Mouse (Mus musculus) neutrophil, adult 5-6 weeks (primary cell): Measurements from ENCODE around the gene Hist3h2ba. TPM values are rescaled to one million over a fixed set of nuclear protein-coding genes. Genes with fewer than 3 reads are reported as not detected.

Experiments used
- ATAC-seq: fragments of 151-379, 151-347 bp; 2 replicates; pipeline ENCODE4 v1.8.0; 2017; ENCODE audit warnings: mild to moderate bottlenecking, moderate TSS enrichment; ENCODE audit not compliant: insufficient number of reproducible peaks, poor library complexity, low FRiP score, severe bottlenecking; ENCODE audit errors: extremely low read depth
- total RNA-seq: library from RNA; stranded (forward); fragments of 200-1000 nt; gene quantifications from 2 replicates; pipeline ENCODE4 v1.2.3, GENCODE M21; 2017

Hist3h2ba gene
- total RNA-seq, 1 experiment from 2014 or later = 3.7 TPM

- ATAC-seq = no peak
Observed at GRCm38 (mm10) chr11:58979661-58980060, 30.9 kb downstream of the Hist3h2ba start.

GRCm38 (mm10) chr11:58980381-58980990 lies 31.8 kb downstream of the Hist3h2ba start:
- ATAC-seq = no peak

- ATAC-seq = peak; percentile 57
Observed at GRCm38 (mm10) chr11:58981541-58982447, 33.1 kb downstream of the Hist3h2ba start.

- ATAC-seq = peak; percentile 77
Observed at GRCm38 (mm10) chr11:58982471-58983097, 33.9 kb downstream of the Hist3h2ba start.

DNA sequence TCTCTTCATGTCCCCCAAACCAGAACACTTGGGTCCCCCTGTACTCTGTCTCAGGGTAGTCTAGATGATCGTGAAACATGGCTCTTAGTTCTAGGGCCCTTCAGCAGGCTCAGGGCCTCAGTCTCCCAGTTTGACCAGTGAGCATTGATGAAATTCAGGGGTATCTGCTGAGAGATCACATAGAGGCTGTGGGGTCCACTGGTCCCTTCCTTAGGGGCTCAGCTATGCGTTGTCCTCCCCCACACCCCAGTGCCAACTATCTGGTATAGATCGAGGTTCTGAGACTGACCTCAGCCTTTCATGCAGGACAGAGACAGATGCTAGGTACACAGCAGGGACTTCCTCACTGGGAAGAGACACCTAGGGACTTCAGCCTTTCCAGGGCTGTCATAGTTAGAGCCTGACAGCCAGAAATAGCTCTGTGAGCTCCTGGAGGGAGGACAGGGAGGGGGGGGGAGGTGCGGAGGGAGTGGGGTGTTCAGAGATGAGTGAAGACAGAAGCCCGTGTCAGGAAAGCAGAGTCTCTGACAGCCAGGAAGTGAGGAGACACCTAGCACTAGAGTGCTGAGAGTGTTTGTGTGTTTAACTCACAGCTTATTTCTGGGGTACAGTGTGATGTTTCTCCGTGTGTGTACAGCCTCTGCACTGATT lies 35.1 kb downstream of the Hist3h2ba start:
- ATAC-seq = no peak

DNA sequence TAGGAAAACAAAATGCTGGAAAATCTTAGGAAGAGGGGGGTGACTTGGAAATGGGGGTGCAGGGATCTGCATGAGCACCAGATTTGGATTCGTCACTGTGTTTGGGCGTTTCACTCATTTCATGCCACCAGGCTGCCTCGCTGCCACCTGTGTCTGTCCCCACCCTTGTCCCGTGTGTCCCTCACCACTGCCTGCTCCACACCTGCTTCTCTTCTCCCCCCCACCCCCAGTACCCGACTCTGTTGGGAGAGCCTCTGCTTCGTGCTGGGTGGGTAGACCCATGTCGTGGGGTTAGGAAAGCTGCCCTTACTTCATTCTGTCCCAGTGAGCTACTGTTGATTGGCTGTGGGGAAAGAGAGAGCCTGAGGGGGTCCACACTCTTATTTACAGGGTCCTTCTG lies 35.9 kb downstream of the Hist3h2ba start:
- no peak for ATAC-seq

DNA sequence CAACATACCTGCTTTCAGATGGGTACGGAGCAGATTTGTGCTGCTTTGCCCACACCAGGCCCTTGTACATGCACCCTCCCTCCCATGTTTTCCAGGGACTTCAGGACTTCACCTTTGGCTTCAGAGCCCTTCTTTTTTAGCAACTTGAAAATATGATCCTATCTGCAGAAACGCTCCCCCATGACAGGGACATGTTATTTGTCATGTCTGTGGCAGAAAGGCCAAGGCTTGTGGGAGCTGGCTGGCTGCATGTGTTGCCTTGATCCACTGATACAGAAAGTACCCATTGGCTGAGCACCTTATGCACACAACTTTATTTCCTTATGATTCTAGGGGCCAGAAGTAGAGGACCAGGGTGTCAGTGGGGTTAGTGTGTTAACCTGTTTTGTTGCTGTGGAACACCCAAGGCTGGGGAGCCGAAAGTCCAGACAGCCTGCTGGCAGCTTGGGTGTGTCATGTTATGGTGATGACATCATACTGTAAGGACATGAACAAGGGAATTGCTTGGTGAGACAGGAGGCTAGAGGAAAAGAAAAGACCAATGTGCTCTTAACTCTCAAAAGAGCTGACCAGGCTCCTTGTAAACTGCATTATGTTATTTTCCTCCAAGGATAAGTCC lies 36.7 kb downstream of the Hist3h2ba start:
- no peak for ATAC-seq

GRCm38 (mm10) chr11:58989166-58989565 lies 40.4 kb downstream of the Hist3h2ba start:
- no peak for ATAC-seq

DNA sequence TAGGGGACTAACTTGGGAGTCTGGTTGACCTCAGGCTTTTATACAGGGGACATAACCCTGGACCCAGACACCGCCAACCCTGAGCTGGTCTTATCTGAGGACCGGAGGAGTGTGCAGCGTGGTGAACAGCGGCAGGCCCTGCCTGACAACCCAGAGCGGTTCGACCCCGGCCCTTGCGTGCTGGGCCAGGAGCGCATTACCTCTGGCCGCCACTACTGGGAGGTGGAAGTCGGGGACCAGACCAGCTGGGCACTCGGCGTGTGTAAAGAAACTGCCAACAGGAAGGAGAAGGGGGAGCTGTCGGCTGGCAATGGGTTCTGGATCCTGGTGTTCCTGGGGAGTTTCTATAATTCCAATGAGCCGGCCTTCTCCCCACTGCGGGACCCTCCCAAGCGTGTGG lies 41.4 kb downstream of the Hist3h2ba start:
- ATAC-seq = no peak

DNA sequence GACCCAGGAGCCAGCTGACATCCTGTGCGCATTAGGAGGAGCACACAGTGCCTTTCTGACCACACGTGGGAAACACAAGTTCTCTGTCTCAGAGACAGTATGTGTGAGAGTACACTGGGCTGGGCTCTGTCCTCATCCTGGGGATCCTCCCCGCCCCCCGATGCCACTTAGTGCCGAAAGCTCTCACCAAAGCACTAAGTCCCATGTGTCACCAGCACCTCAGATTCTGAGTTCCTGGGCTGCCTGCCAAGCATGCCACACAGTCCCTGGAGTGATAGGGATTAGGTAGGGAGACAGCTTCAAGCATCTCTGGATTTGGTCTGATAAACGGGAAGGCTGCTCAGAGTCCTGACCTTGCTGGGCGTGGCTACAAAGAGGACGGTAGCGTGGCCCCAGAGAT lies 42.1 kb downstream of the Hist3h2ba start:
- ATAC-seq = no peak

- no peak for ATAC-seq
Observed at GRCm38 (mm10) chr11:58991911-58992310, 43.2 kb downstream of the Hist3h2ba start.

DNA sequence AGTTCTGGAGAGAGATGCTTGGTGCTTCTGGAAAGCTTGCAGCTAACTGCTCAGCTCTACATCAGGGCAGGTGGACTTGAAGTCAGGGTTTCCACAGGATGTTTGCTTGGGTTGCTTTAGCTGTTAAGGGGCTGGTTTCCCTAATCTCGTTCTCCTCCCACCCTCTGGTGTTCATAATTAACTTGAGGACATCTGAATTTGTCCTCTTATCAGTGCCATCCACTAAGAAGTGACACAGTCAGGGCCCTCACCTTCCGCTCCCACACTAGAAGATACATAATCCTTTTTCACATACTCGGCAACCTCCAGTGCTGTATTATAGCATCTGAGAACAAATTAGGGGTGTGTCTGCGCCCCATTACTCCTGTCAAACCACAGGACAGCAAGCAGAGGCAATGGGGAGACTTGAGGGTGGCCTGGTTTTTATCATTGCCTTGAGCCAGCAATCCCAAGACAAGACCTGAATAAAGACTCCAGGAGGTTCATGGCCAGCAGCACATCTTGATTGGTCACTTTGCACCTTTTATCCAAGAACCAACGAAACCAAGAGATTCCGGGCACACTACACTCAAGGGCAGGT lies 44.5 kb downstream of the Hist3h2ba start:
- no peak for ATAC-seq

DNA sequence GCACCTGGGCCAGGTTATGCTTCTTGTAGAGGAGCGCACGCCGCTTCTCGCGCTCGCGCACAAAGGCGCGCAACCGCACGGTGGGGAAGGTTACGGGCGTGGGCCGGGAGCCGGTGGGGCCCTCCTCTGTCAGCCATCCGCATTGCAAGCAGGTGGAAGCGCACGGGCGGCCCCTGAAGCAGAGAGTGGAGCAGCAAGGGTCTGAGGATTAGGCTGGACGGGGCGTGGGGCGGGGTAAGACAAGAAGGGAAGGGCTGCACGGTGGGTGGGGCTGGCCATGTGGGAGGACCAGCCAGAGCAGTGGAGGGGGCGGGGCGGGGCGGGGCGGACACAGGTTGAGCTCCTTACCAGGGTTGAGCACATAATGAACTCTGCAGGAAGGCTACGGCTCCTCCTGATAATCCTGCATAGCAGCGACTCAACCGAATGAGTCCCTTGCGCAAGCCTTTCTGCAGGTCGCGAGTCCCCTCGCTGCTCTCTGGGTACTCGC lies 45.7 kb downstream of the Hist3h2ba start:
- peak; percentile 45; the same call in 1 of the 2 replicates for ATAC-seq

DNA sequence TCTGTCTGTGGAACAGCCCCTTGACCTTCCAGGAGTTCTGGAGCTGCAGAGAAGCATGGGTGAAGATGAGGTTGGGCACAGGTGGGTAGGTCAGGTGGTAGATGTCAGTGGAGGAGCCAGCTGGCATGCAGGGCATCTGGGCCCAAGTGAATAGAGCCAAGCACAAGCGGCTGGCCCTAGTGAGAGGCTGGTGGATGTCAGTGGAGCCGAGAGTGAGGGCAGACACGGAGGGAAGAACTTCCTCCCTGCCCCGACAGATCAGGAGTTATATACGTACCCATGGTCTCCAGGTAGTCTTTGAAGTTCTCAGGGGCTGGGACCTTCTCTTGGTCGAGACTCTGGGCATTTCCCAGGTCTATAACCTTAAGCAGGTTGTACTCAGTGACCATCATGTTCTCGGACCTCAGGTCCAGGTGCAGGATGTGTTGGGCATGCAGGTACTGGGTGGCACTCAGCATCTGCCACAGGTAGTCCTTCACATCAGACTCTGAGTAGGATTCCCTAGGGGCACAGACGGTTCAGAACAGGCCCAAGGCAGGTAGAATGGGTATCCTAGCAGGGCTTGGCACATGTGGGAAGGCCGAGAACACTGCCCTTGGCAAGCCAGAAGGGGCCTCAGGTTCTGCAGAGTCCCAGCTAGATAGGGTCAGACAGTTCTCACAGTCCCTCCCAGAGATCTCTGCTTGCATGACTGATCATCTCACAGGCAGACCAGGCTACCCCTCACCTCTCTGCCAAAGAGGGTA lies 46.5 kb downstream of the Hist3h2ba start:
- ATAC-seq = no peak

GRCm38 (mm10) chr11:58995807-58996370 lies 47.2 kb downstream of the Hist3h2ba start:
- peak; percentile 14; the same call in 1 of the 2 replicates for ATAC-seq

DNA sequence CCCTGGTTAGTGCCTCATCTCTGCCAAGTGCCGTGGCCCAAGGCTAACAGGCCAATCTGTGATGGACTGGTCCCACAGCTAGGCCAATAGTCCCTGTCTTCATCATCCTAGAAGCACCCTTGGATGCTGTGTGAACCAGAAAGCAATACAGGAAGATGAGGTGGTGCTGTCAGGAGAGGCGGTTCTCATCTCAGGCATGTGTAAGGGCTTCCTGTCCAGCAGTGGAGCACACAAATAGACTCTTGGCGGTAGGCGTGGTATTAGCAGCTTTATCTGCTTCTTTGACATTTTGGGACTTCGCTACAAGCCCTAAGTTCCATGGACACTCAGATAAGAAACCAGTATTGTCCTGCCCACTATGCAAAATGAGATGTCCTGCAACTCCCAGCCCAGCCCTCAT lies 48.8 kb downstream of the Hist3h2ba start:
- no peak for ATAC-seq
